In the genomic region with DNA sequence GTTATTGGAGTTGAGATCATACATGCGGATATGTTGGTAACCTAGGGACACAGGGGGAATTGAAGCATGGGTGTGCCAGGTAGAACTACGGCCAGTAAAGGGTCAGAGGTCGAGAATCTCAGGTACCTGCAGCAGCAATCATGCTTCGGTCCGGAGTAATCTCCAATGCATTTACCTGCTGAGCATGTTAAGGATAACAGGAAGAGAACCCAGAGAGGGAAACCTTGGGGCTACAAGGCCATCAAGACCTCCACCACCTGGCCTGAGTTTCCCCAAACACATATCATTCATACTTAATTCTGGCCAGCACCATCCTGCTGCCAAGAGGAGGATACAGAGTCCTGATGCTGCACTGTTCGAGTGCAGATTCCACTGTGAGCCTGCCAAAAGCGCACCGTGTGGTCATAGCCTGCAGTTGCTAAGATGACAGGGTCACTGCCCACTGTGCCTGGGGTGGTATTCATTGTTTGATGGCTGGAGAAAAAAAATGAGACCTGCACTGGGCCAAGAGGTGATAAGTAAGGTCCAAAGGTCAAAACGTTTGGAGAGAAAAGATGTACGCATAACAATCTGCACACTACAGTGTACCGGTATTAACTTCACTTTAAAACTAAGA, we compare ENCODE assay signal across 8 mouse cellular contexts. TPM values are rescaled to one million over a fixed set of nuclear protein-coding genes. Genes with fewer than 3 reads are reported as not detected.
DNase-seq lines count a peak whose midpoint lies in the region; ATAC-seq and TF ChIP-seq lines count a peak whose summit lies in the region.

No protein-coding gene starts in this region.

- H3K4me3 ChIP-seq in heart, embryonic 14.5 days (ENCODE audit: control insufficient read depth in 1 of 2, insufficient read depth in 1 of 2, low read depth in 1 of 2, low read length in 2 of 2): peak overlapping the region; percentile 62 to 81
- H3K4me3 ChIP-seq in bone marrow, adult 2 months (replicated peaks; ENCODE audit: control insufficient read depth, low read depth, low read length): peak overlapping the region; percentile 66
- peak overlapping the region; percentile 79 for H3K4me3 ChIP-seq in forebrain, embryonic 16.5 days (replicated peaks; ENCODE audit: low read length)
- H3K4me3 ChIP-seq in limb, embryonic 13.5 days: peak overlapping the region; percentile 76
- peak overlapping the region; percentile 96 for H3K4me3 ChIP-seq in stomach, embryonic 15.5 days (replicated peaks)

- TF ChIP-seq POLR2A in bone marrow, adult 2 months (IDR thresholded peaks at IDR 0.05; ENCODE audit: borderline replicate concordance, control insufficient read depth, low read depth, low read length): no peak

- peak overlapping the region; percentile 88 for H3K9ac ChIP-seq in heart, embryonic 14.5 days (ENCODE audit: low read length)
- H3K9ac ChIP-seq in forebrain, embryonic 16.5 days (replicated peaks; ENCODE audit: low read depth, low read length): peak overlapping the region; percentile 93
- H3K9ac ChIP-seq in limb, embryonic 13.5 days: peak overlapping the region; percentile 83
- peak overlapping the region; percentile 37; the same call in 1 of the 2 replicates for H3K9ac ChIP-seq in stomach, embryonic 15.5 days

- no peak overlapping the region for H3K27ac ChIP-seq in heart, embryonic 14.5 days (replicated peaks in 1 of 2; ENCODE audit: control insufficient read depth in 1 of 2, insufficient read depth in 1 of 2, low read depth in 2 of 2, low read length in 2 of 2)
- H3K27ac ChIP-seq in bone marrow, adult 2 months (ENCODE audit: control insufficient read depth, insufficient read depth, low read depth, low read length, poor library complexity): peak overlapping the region; percentile 85
- no peak overlapping the region; the same call in 1 of the 2 replicates for H3K27ac ChIP-seq in forebrain, embryonic 16.5 days (ENCODE audit: low read length)
- peak overlapping the region; percentile 96; the same call in 1 of the 2 replicates for H3K27ac ChIP-seq in limb, embryonic 13.5 days
- no peak overlapping the region for H3K27ac ChIP-seq in stomach, embryonic 15.5 days

- no peaks in the 10 kb centered on the region for H3K9me3 ChIP-seq in heart, embryonic 14.5 days (ENCODE audit: control insufficient read depth, low read length)
- no peaks in the 10 kb centered on the region for H3K9me3 ChIP-seq in forebrain, embryonic 16.5 days (ENCODE audit: control insufficient read depth, low read length)
- no peaks in the 10 kb centered on the region for H3K9me3 ChIP-seq in limb, embryonic 13.5 days
- H3K9me3 ChIP-seq in stomach, embryonic 15.5 days: no peaks in the 10 kb centered on the region

- H3K4me2 ChIP-seq in heart, embryonic 14.5 days (ENCODE audit: low read length): peak overlapping the region; percentile 62
- H3K4me2 ChIP-seq in forebrain, embryonic 16.5 days (ENCODE audit: low read length): peak overlapping the region; percentile 76
- H3K4me2 ChIP-seq in limb, embryonic 13.5 days (replicated peaks): peak overlapping the region; percentile 77
- peak overlapping the region; percentile 81 for H3K4me2 ChIP-seq in stomach, embryonic 15.5 days

- no peaks in the 10 kb centered on the region for H3K27me3 ChIP-seq in heart, embryonic 14.5 days (ENCODE audit: control insufficient read depth, insufficient read depth, low read length)
- H3K27me3 ChIP-seq in forebrain, embryonic 16.5 days (replicated peaks; ENCODE audit: control insufficient read depth, insufficient read depth, low read length): no peaks in the 10 kb centered on the region
- no peaks in the 10 kb centered on the region for H3K27me3 ChIP-seq in limb, embryonic 13.5 days
- H3K27me3 ChIP-seq in stomach, embryonic 15.5 days (replicated peaks): no peaks in the 10 kb centered on the region

- intact Hi-C loops in heart, postnatal 14 days (cut with DNase I): no loop called here

- 49% methylated on average over 11 of the region's 11 CpGs for WGBS in heart, embryonic 14.5 days
- WGBS in bone marrow, adult 2 months: 43% methylated on average over 11 of the region's 11 CpGs
- WGBS in forebrain, embryonic 16.5 days: 51% methylated on average over 11 of the region's 11 CpGs
- WGBS in limb, embryonic 13.5 days: 55% methylated on average over 11 of the region's 11 CpGs
- 39% methylated on average over 11 of the region's 11 CpGs for WGBS in stomach, embryonic 15.5 days

- no peak for DNase-seq in heart, postnatal 14 days
- DNase-seq in ovary, postnatal 36 days (ENCODE audit: low spot score): no peak
- DNase-seq in thymus, adult 18-20 months: no peak

- H3K36me3 ChIP-seq in heart, embryonic 14.5 days (ENCODE audit: control insufficient read depth, insufficient read depth, low read length): peaks cover 46% of the 10 kb centered on the region
- peaks cover 9% of the 10 kb centered on the region for H3K36me3 ChIP-seq in forebrain, embryonic 16.5 days (ENCODE audit: control insufficient read depth, insufficient read depth)
- H3K36me3 ChIP-seq in limb, embryonic 13.5 days: peaks cover 47% of the 10 kb centered on the region
- peaks cover 34% of the 10 kb centered on the region for H3K36me3 ChIP-seq in stomach, embryonic 15.5 days

- H3K4me1 ChIP-seq in heart, embryonic 14.5 days (ENCODE audit: control insufficient read depth in 2 of 2, insufficient read depth in 2 of 2, low read length in 2 of 2): peaks cover 9 to 11% of the 10 kb centered on the region in 2 experiments; a peak in 3 of 4 replicates
- peaks cover 5% of the 10 kb centered on the region; the same call in 1 of the 2 replicates for H3K4me1 ChIP-seq in bone marrow, adult 2 months (ENCODE audit: control insufficient read depth, insufficient read depth, low read length)
- H3K4me1 ChIP-seq in forebrain, embryonic 16.5 days (replicated peaks; ENCODE audit: control insufficient read depth, insufficient read depth, low read length): peaks cover 12% of the 10 kb centered on the region
- H3K4me1 ChIP-seq in limb, embryonic 13.5 days: peaks cover 28% of the 10 kb centered on the region
- peaks cover 28% of the 10 kb centered on the region for H3K4me1 ChIP-seq in stomach, embryonic 15.5 days

- no peak for TF ChIP-seq CTCF in bone marrow, adult 2 months (IDR thresholded peaks at IDR 0.05; ENCODE audit: control insufficient read depth, insufficient read depth, low read length)

- ATAC-seq in heart, embryonic 14.5 days (ENCODE audit: insufficient number of reproducible peaks, insufficient read depth, low FRiP score, low read depth): no peak
- ATAC-seq in forebrain, embryonic 16.5 days: peak; percentile 13
- peak; percentile 10; the same call in 1 of the 2 replicates for ATAC-seq in limb, embryonic 13.5 days (ENCODE audit: low FRiP score, low read depth)
- peak; percentile 0; the same call in 1 of the 2 replicates for ATAC-seq in stomach, embryonic 15.5 days (ENCODE audit: insufficient read depth, low FRiP score, low read depth)

RNA-seq across cellular contexts. Expression of gene Mlst8, which starts 0.8 kb away (rescaled TPM):
- polyA plus RNA-seq in heart, embryonic 14.5 days (2014; fragmentation: Nextera tagmentation; extraction: Ambion mirVana): 15.2 and 17.5 TPM in 2 replicates
- 10 to 100 TPM in 1 of 2 experiments, 1 to 10 TPM in 1; 10.0 to 10.8 TPM for total RNA-seq in heart, postnatal 14 days (2021)
- polyA plus RNA-seq in bone marrow, adult 2 months (2011; ENCODE audit: insufficient read depth, insufficient read length, low replicate concordance, missing spikeins): 9.8 and 22.9 TPM in 2 replicates
- polyA plus RNA-seq in forebrain, embryonic 16.5 days (2015; fragmentation: Nextera tagmentation; extraction: Ambion mirVana): 38.9 and 42.4 TPM in 2 replicates
- polyA plus RNA-seq in limb, embryonic 13.5 days (2015; fragmentation: Nextera tagmentation; extraction: Ambion mirVana): 33.1 and 35.6 TPM in 2 replicates
- 25.0 and 30.5 TPM in 2 replicates for polyA plus RNA-seq in stomach, embryonic 15.5 days (2015; fragmentation: Nextera tagmentation; extraction: Ambion mirVana)

RNA-seq across cellular contexts. Expression of gene Bricd5, which starts 4.4 kb away (rescaled TPM):
- polyA plus RNA-seq in heart, embryonic 14.5 days (2014; fragmentation: Nextera tagmentation; extraction: Ambion mirVana): not detected in 2 replicates
- total RNA-seq in heart, postnatal 14 days (2021): under 1 TPM in 1 of 2 experiments, not detected in 1; 0.38 TPM
- 3.3 TPM in 1 of 2 replicates, not detected in the other for polyA plus RNA-seq in bone marrow, adult 2 months (2011; ENCODE audit: insufficient read depth, insufficient read length, low replicate concordance, missing spikeins)
- polyA plus RNA-seq in forebrain, embryonic 16.5 days (2015; fragmentation: Nextera tagmentation; extraction: Ambion mirVana): 0.39 and 0.92 TPM in 2 replicates
- polyA plus RNA-seq in limb, embryonic 13.5 days (2015; fragmentation: Nextera tagmentation; extraction: Ambion mirVana): not detected in 2 replicates
- 0.31 TPM in 1 of 2 replicates, not detected in the other for polyA plus RNA-seq in stomach, embryonic 15.5 days (2015; fragmentation: Nextera tagmentation; extraction: Ambion mirVana)

RNA-seq across cellular contexts. Expression of gene Pgp, which starts 7.9 kb away (rescaled TPM):
- polyA plus RNA-seq in heart, embryonic 14.5 days (2014; fragmentation: Nextera tagmentation; extraction: Ambion mirVana): 65.7 and 66.6 TPM in 2 replicates
- total RNA-seq in heart, postnatal 14 days (2021): 10 to 100 TPM; 43.2 to 43.4 TPM
- polyA plus RNA-seq in bone marrow, adult 2 months (2011; ENCODE audit: insufficient read depth, insufficient read length, low replicate concordance, missing spikeins): 33.0 and 34.7 TPM in 2 replicates
- 50.5 and 54.0 TPM in 2 replicates for polyA plus RNA-seq in forebrain, embryonic 16.5 days (2015; fragmentation: Nextera tagmentation; extraction: Ambion mirVana)
- 50.2 and 51.3 TPM in 2 replicates for polyA plus RNA-seq in limb, embryonic 13.5 days (2015; fragmentation: Nextera tagmentation; extraction: Ambion mirVana)
- 64.6 and 65.3 TPM in 2 replicates for polyA plus RNA-seq in stomach, embryonic 15.5 days (2015; fragmentation: Nextera tagmentation; extraction: Ambion mirVana)

RNA-seq across cellular contexts. Expression of gene E4f1, which starts 8.0 kb away (rescaled TPM):
- 16.0 and 17.6 TPM in 2 replicates for polyA plus RNA-seq in heart, embryonic 14.5 days (2014; fragmentation: Nextera tagmentation; extraction: Ambion mirVana)
- total RNA-seq in heart, postnatal 14 days (2021): 10 to 100 TPM; 13.6 to 16.2 TPM
- polyA plus RNA-seq in bone marrow, adult 2 months (2011; ENCODE audit: insufficient read depth, insufficient read length, low replicate concordance, missing spikeins): 34.5 and 70.1 TPM in 2 replicates
- polyA plus RNA-seq in forebrain, embryonic 16.5 days (2015; fragmentation: Nextera tagmentation; extraction: Ambion mirVana): 37.9 and 54.0 TPM in 2 replicates
- 38.3 and 45.7 TPM in 2 replicates for polyA plus RNA-seq in limb, embryonic 13.5 days (2015; fragmentation: Nextera tagmentation; extraction: Ambion mirVana)
- polyA plus RNA-seq in stomach, embryonic 15.5 days (2015; fragmentation: Nextera tagmentation; extraction: Ambion mirVana): 30.8 and 33.7 TPM in 2 replicates

RNA-seq across cellular contexts. Expression of gene Caskin1, which starts 10.3 kb away (rescaled TPM):
- 0.26 and 0.62 TPM in 2 replicates for polyA plus RNA-seq in heart, embryonic 14.5 days (2014; fragmentation: Nextera tagmentation; extraction: Ambion mirVana)
- under 1 TPM; 0.10 to 0.43 TPM for total RNA-seq in heart, postnatal 14 days (2021)
- polyA plus RNA-seq in bone marrow, adult 2 months (2011; ENCODE audit: insufficient read depth, insufficient read length, low replicate concordance, missing spikeins): not detected in 2 replicates
- polyA plus RNA-seq in forebrain, embryonic 16.5 days (2015; fragmentation: Nextera tagmentation; extraction: Ambion mirVana): 18.8 and 30.4 TPM in 2 replicates
- 5.0 and 5.2 TPM in 2 replicates for polyA plus RNA-seq in limb, embryonic 13.5 days (2015; fragmentation: Nextera tagmentation; extraction: Ambion mirVana)
- polyA plus RNA-seq in stomach, embryonic 15.5 days (2015; fragmentation: Nextera tagmentation; extraction: Ambion mirVana): 2.6 and 3.0 TPM in 2 replicates

Comparison
In these comparisons a context has a peak if more than half of its experiments do, and no peak if none do; other contexts are left out.
1. H3K27ac ChIP-seq: peak in bone marrow, adult 2 months (single experiment) and limb, embryonic 13.5 days (single experiment); none in heart, embryonic 14.5 days (0 of 2), forebrain, embryonic 16.5 days (single experiment) and stomach, embryonic 15.5 days (single experiment).
2. H3K9ac ChIP-seq: peak in every context shown above with its lines; median percentile 93 in forebrain, embryonic 16.5 days; 88 in heart, embryonic 14.5 days; 83 in limb, embryonic 13.5 days; 37 in stomach, embryonic 15.5 days.
3. Peak in every context shown above with its lines, with median percentiles within 50 percentile points of each other: H3K4me2 ChIP-seq and H3K4me3 ChIP-seq.